ENCODE assay signal across 16 mouse cellular contexts in the genomic region with DNA sequence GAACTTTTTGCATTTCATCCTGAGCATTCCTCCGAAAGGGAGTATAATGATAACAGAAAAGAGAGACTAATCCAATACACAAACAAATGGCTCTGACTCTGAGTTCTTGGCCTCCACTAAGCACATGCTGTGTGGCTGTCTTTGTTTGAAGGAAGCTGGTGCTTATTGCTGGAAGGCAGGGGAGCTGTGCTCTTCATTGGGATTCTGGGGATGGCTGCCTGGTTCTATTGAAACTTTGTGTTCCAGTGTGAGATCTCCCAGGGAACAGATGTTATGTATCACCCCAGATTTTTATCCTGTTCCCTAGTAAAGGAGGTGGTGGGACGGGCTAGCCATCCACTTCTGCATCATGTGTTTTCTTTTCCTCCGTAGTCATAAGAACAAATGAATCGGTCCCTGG.
A peak's percentile ranks its signal among the peaks of the same experiment; 100 is the strongest.
DNase-seq lines count a peak whose midpoint lies in the region; ATAC-seq and TF ChIP-seq lines count a peak whose summit lies in the region.
"Had no signal": no experiment of that assay in that cellular context is flagged by ENCODE, and none has a peak within 500 bp of the region (broad histone marks: within the 10 kb centered on the region; RNA-seq: fewer than 3 reads in every experiment).

No protein-coding gene starts in this region.

- no peak for TF ChIP-seq EP300 in stomach, postnatal 0 days (optimal IDR thresholded peaks at IDR 0.05)

- no peaks in the 10 kb centered on the region for H3K36me3 ChIP-seq in stomach, embryonic 16.5 days (ENCODE audit: control insufficient read depth, insufficient read depth, low read length)
- no peaks in the 10 kb centered on the region for H3K36me3 ChIP-seq in stomach, postnatal 0 days (ENCODE audit: control insufficient read depth, insufficient read depth, low read length)
- no peaks in the 10 kb centered on the region for H3K36me3 ChIP-seq in midbrain, embryonic 11.5 days (ENCODE audit: control insufficient read depth, insufficient read depth, low read length)
- H3K36me3 ChIP-seq: embryonic facial prominence, embryonic 15.5 days; liver, embryonic 12.5 days had no signal

- no peak for DNase-seq in frontal cortex, postnatal 10 days (ENCODE audit: low spot score in 2 of 2)
- DNase-seq in stomach, postnatal 0 days (ENCODE audit: low spot score) = no peak
- no peak for DNase-seq in midbrain, embryonic 11.5 days (ENCODE audit: low spot score, missing footprints)
- no peak for DNase-seq in thymus, postnatal 4 days
- no peak for DNase-seq in heart, adult 8-10 months (ENCODE audit: low spot score)
- DNase-seq in T-cell, adult 2 months (ENCODE audit: low spot score) = no peak
- DNase-seq: adrenal gland, postnatal 36 days; B cell, adult 2 months; kidney, adult 18-20 months; kidney, postnatal 36 days; thymus, adult 2 months had no signal

- H3K4me1 ChIP-seq in stomach, embryonic 16.5 days (ENCODE audit: control insufficient read depth, insufficient read depth, low read length) = no peaks in the 10 kb centered on the region
- no peaks in the 10 kb centered on the region for H3K4me1 ChIP-seq in stomach, postnatal 0 days (replicated peaks; ENCODE audit: control insufficient read depth, insufficient read depth)
- H3K4me1 ChIP-seq in midbrain, embryonic 11.5 days (ENCODE audit: control insufficient read depth, insufficient read depth, low read length) = peaks cover 10% of the 10 kb centered on the region
- H3K4me1 ChIP-seq: embryonic facial prominence, embryonic 15.5 days; liver, embryonic 12.5 days; megakaryocyte, embryonic 14.5 days had no signal

- no peak overlapping the region for H3K9ac ChIP-seq in stomach, embryonic 16.5 days (ENCODE audit: low read length)
- H3K9ac ChIP-seq in stomach, postnatal 0 days (ENCODE audit: low read length) = no peak overlapping the region
- H3K9ac ChIP-seq in midbrain, embryonic 11.5 days (ENCODE audit: low read length) = no peak overlapping the region; the same call in 1 of the 2 replicates
- H3K9ac ChIP-seq: embryonic facial prominence, embryonic 15.5 days; liver, embryonic 12.5 days had no signal

- 46% methylated on average over 4 of the region's 4 CpGs for WGBS in stomach, embryonic 16.5 days
- WGBS in stomach, postnatal 0 days = 39% methylated on average over 4 of the region's 4 CpGs
- 24% methylated on average over 4 of the region's 4 CpGs for WGBS in midbrain, embryonic 11.5 days

- ATAC-seq in frontal cortex, adult (ENCODE audit: low TSS enrichment) = peak; percentile 47; the same call in 1 of the 2 replicates
- no peak for ATAC-seq in stomach, embryonic 16.5 days (ENCODE audit: insufficient read depth, low FRiP score)
- ATAC-seq in stomach, postnatal 0 days (ENCODE audit: low FRiP score, low TSS enrichment) = no peak
- ATAC-seq in midbrain, embryonic 11.5 days (ENCODE audit: low FRiP score) = peak; percentile 83
- ATAC-seq: liver, embryonic 12.5 days had no signal

- no peak for TF ChIP-seq CTCF in stomach, postnatal 0 days (IDR thresholded peaks at IDR 0.05; ENCODE audit: low read depth)

- no peak overlapping the region for H3K4me3 ChIP-seq in stomach, embryonic 16.5 days (replicated peaks; ENCODE audit: low read length)
- no peak overlapping the region for H3K4me3 ChIP-seq in stomach, postnatal 0 days (ENCODE audit: low read depth, low read length)
- no peak overlapping the region for H3K4me3 ChIP-seq in midbrain, embryonic 11.5 days (ENCODE audit: low read depth, low read length)
- H3K4me3 ChIP-seq: embryonic facial prominence, embryonic 15.5 days; liver, embryonic 12.5 days; megakaryocyte, embryonic 14.5 days had no signal

- H3K27me3 ChIP-seq in stomach, embryonic 16.5 days (ENCODE audit: control insufficient read depth, insufficient read depth, low read length) = no peaks in the 10 kb centered on the region
- H3K27me3 ChIP-seq in stomach, postnatal 0 days (ENCODE audit: control insufficient read depth, insufficient read depth, low read length) = no peaks in the 10 kb centered on the region
- no peaks in the 10 kb centered on the region for H3K27me3 ChIP-seq in midbrain, embryonic 11.5 days (ENCODE audit: control insufficient read depth, insufficient read depth, low read length)
- H3K27me3 ChIP-seq: embryonic facial prominence, embryonic 15.5 days; liver, embryonic 12.5 days; megakaryocyte, embryonic 14.5 days had no signal

- peak overlapping the region; percentile 36; the same call in 1 of the 2 replicates for H3K27ac ChIP-seq in stomach, embryonic 16.5 days (ENCODE audit: low read length)
- no peak overlapping the region for H3K27ac ChIP-seq in stomach, postnatal 0 days (replicated peaks)
- H3K27ac ChIP-seq in midbrain, embryonic 11.5 days (ENCODE audit: low read depth, low read length) = peak overlapping the region; percentile 78
- H3K27ac ChIP-seq: embryonic facial prominence, embryonic 15.5 days; liver, embryonic 12.5 days had no signal

- no peak overlapping the region for H3K4me2 ChIP-seq in stomach, embryonic 16.5 days (ENCODE audit: low read depth, low read length)
- H3K4me2 ChIP-seq in stomach, postnatal 0 days (replicated peaks; ENCODE audit: low read depth) = no peak overlapping the region
- no peak overlapping the region for H3K4me2 ChIP-seq in midbrain, embryonic 11.5 days
- H3K4me2 ChIP-seq: embryonic facial prominence, embryonic 15.5 days; liver, embryonic 12.5 days had no signal

- H3K9me3 ChIP-seq in stomach, embryonic 16.5 days (replicated peaks; ENCODE audit: control insufficient read depth, low read length) = no peaks in the 10 kb centered on the region
- H3K9me3 ChIP-seq in stomach, postnatal 0 days (ENCODE audit: control insufficient read depth, low read length) = no peaks in the 10 kb centered on the region
- H3K9me3 ChIP-seq in midbrain, embryonic 11.5 days (ENCODE audit: control insufficient read depth, low read length) = no peaks in the 10 kb centered on the region
- H3K9me3 ChIP-seq: embryonic facial prominence, embryonic 15.5 days; liver, embryonic 12.5 days; megakaryocyte, embryonic 14.5 days had no signal

Comparison
In these comparisons a context has a peak if more than half of its experiments do, and no peak if none do; other contexts are left out.
1. ATAC-seq: peak in frontal cortex, adult (single experiment) and midbrain, embryonic 11.5 days (single experiment); none in stomach, embryonic 16.5 days (single experiment) and stomach, postnatal 0 days (single experiment).